Mouse (Mus musculus): ENCODE results near the gene Defa34. TPM values are rescaled to one million over a fixed set of nuclear protein-coding genes. Genes with fewer than 3 reads are reported as not detected.
"Not testable (repeated sequence)": the region's sequence is repeated elsewhere in the genome, so short reads cannot be mapped to it uniquely, and the experiment has no call there.

Gene Defa34
- not detected in 2 replicates for polyA plus RNA-seq (2015; fragmentation: Nextera tagmentation; extraction: Ambion mirVana)

- WGBS: no CpG with 5 or more reads among the region's 1 CpGs
- H3K36me3 ChIP-seq (ENCODE audit: control insufficient read depth, insufficient read depth, low read length); ATAC-seq; H3K27ac ChIP-seq (ENCODE audit: low read length); H3K9me3 ChIP-seq (ENCODE audit: control insufficient read depth, low read length); H3K27me3 ChIP-seq (replicated peaks; ENCODE audit: control insufficient read depth, insufficient read depth, low read length); H3K4me2 ChIP-seq (ENCODE audit: low read depth, low read length); H3K9ac ChIP-seq (ENCODE audit: low read depth, low read length); H3K4me1 ChIP-seq (ENCODE audit: control insufficient read depth, insufficient read depth, low read length); H3K4me3 ChIP-seq (ENCODE audit: low read length): not testable (repeated sequence)
These were observed at the start of gene Defa34 for GRCm38 (mm10) chr8:21665497-21665896. Gene Defa34, plus strand, starts transcription at chr8:21665797.

DNA sequence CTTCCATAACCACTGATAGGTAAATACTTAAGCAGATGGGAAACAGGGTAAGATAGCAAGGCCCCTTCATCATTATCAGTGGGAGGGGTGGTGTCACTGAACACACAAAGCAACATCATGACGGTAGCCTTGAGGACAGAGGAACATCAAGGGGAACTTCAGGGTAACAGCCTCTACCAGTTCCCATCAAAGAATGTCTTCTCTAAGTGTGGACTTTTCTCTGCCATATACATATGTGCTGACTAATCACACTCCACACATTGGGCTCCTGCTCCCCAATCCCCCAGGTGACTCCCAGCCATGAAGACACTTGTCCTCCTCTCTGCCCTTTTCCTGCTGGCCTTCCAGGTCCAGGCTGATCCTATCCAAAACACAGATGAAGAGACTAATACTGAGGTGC, 47.7 kb upstream of the Defa34 start, which contains the start of gene Defa26:
Defa26 (plus strand) TSS at position 301 of the 400 bp plus-strand sequence.
- H3K36me3 ChIP-seq (ENCODE audit: control insufficient read depth, insufficient read depth, low read length); H3K9me3 ChIP-seq (ENCODE audit: control insufficient read depth, low read length); H3K27ac ChIP-seq (ENCODE audit: low read length); H3K4me3 ChIP-seq (ENCODE audit: low read length); H3K4me2 ChIP-seq (ENCODE audit: low read depth, low read length); H3K4me1 ChIP-seq (ENCODE audit: control insufficient read depth, insufficient read depth, low read length); H3K27me3 ChIP-seq (replicated peaks; ENCODE audit: control insufficient read depth, insufficient read depth, low read length); H3K9ac ChIP-seq (ENCODE audit: low read depth, low read length); ATAC-seq: not testable (repeated sequence)
- WGBS: no CpG with 5 or more reads among the region's 1 CpGs

DNA sequence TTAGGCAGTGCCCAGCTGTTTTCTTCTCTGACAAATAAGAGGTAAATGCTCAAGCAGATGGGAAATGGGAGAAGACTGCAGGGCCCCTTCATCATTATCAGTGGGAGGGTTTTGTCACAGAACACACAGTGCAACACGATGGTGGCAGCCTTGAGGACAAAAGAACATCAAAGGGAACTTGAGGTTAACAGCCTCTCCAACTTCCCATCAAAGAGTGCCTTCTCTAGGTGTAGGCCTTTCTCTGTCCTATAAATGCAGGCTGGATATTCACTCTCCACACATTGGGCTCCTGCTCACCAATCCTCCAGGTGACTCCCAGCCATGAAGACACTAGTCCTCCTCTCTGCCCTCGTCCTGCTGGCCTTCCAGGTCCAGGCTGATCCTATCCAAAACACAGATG, 10.1 kb upstream of the Defa34 start, which contains the start of gene Defa17:
Defa17 (plus strand) TSS at position 301 of the 400 bp plus-strand sequence.
- H3K4me2 ChIP-seq (ENCODE audit: low read depth, low read length); H3K4me3 ChIP-seq (ENCODE audit: low read length); ATAC-seq; H3K9me3 ChIP-seq (ENCODE audit: control insufficient read depth, low read length); H3K9ac ChIP-seq (ENCODE audit: low read depth, low read length); H3K27me3 ChIP-seq (replicated peaks; ENCODE audit: control insufficient read depth, insufficient read depth, low read length); H3K36me3 ChIP-seq (ENCODE audit: control insufficient read depth, insufficient read depth, low read length); H3K4me1 ChIP-seq (ENCODE audit: control insufficient read depth, insufficient read depth, low read length); H3K27ac ChIP-seq (ENCODE audit: low read length): not testable (repeated sequence)
- no CpG with 5 or more reads among the region's 2 CpGs for WGBS

DNA sequence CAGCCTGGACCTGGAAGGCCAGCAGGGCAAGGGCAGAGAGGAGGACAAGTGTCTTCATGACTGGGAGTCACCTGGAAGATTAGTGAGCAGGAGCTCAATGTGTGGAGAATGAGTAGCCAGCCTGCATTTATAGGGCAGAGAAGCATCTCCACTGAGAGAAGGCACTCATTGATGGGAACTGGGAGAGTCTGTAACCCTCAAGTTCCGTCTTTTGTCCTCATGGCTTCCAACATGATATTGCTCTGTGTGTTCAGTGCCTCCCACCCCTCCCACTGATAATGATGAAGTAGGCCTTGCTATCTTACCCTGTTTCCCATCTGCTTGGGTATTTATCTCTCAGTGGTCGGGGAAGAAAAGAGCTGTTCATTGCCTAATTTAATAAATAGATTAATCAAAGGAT, 37.9 kb downstream of the Defa34 start, which contains the start of gene AY761184:
AY761184 (minus strand) TSS at position 101 of the 400 bp plus-strand sequence.
- not testable (repeated sequence) for H3K27ac ChIP-seq (ENCODE audit: low read length); H3K4me1 ChIP-seq (ENCODE audit: control insufficient read depth, insufficient read depth, low read length); H3K4me3 ChIP-seq (ENCODE audit: low read length); ATAC-seq; H3K4me2 ChIP-seq (ENCODE audit: low read depth, low read length); H3K27me3 ChIP-seq (replicated peaks; ENCODE audit: control insufficient read depth, insufficient read depth, low read length); H3K9me3 ChIP-seq (ENCODE audit: control insufficient read depth, low read length); H3K9ac ChIP-seq (ENCODE audit: low read depth, low read length); H3K36me3 ChIP-seq (ENCODE audit: control insufficient read depth, insufficient read depth, low read length)
- WGBS: 68% methylated on average over 2 of the region's 2 CpGs

Other genes starting within 250 kb of the Defa34 start
- gene Defa36, start 238.4 kb upstream of the Defa34 start, polyA plus RNA-seq (2015; fragmentation: Nextera tagmentation; extraction: Ambion mirVana): not detected in 2 replicates
- gene Gm7849, start 209.2 kb upstream of the Defa34 start, polyA plus RNA-seq (2015; fragmentation: Nextera tagmentation; extraction: Ambion mirVana): 11.5 TPM in 1 of 2 replicates, not detected in the other
- 0.86 and 2.0 TPM in 2 replicates for gene Defa20, start 156.5 kb upstream of the Defa34 start, polyA plus RNA-seq (2015; fragmentation: Nextera tagmentation; extraction: Ambion mirVana)
- gene Defa32, start 136.8 kb upstream of the Defa34 start, polyA plus RNA-seq (2015; fragmentation: Nextera tagmentation; extraction: Ambion mirVana): 1.1 TPM in 1 of 2 replicates, not detected in the other
- 0.39 and 1.1 TPM in 2 replicates for gene Defa37, start 100.4 kb upstream of the Defa34 start, polyA plus RNA-seq (2015; fragmentation: Nextera tagmentation; extraction: Ambion mirVana)
- gene Defa28, start 82.8 kb upstream of the Defa34 start, polyA plus RNA-seq (2015; fragmentation: Nextera tagmentation; extraction: Ambion mirVana): 0.39 TPM in 1 of 2 replicates, not detected in the other
- gene Gm7861, start 71.3 kb upstream of the Defa34 start, polyA plus RNA-seq (2015; fragmentation: Nextera tagmentation; extraction: Ambion mirVana): 11.5 and 21.0 TPM in 2 replicates
- 1.2 and 1.5 TPM in 2 replicates for gene Defa26, start 47.6 kb upstream of the Defa34 start, polyA plus RNA-seq (2015; fragmentation: Nextera tagmentation; extraction: Ambion mirVana)
- gene Defa17, start 10.0 kb upstream of the Defa34 start, polyA plus RNA-seq (2015; fragmentation: Nextera tagmentation; extraction: Ambion mirVana): 155 and 196 TPM in 2 replicates
- gene AY761184, start 37.8 kb downstream of the Defa34 start, polyA plus RNA-seq (2015; fragmentation: Nextera tagmentation; extraction: Ambion mirVana): 1.8 TPM in 2 replicates
- 214 and 247 TPM in 2 replicates for gene Defa24, start 68.7 kb downstream of the Defa34 start, polyA plus RNA-seq (2015; fragmentation: Nextera tagmentation; extraction: Ambion mirVana)
- not detected in 2 replicates for gene Defb50, start 157.7 kb downstream of the Defa34 start, polyA plus RNA-seq (2015; fragmentation: Nextera tagmentation; extraction: Ambion mirVana)
- gene Defb2, start 174.1 kb downstream of the Defa34 start, polyA plus RNA-seq (2015; fragmentation: Nextera tagmentation; extraction: Ambion mirVana): not detected in 2 replicates
- not detected in 2 replicates for gene Defb10, start 193.1 kb downstream of the Defa34 start, polyA plus RNA-seq (2015; fragmentation: Nextera tagmentation; extraction: Ambion mirVana)
- gene Defb9, start 219.6 kb downstream of the Defa34 start, polyA plus RNA-seq (2015; fragmentation: Nextera tagmentation; extraction: Ambion mirVana): not detected in 2 replicates
- not detected in 2 replicates for gene Defb11, start 240.6 kb downstream of the Defa34 start, polyA plus RNA-seq (2015; fragmentation: Nextera tagmentation; extraction: Ambion mirVana)